Comparison of ENCODE assay signal across 9 mouse cellular contexts in the genomic region with DNA sequence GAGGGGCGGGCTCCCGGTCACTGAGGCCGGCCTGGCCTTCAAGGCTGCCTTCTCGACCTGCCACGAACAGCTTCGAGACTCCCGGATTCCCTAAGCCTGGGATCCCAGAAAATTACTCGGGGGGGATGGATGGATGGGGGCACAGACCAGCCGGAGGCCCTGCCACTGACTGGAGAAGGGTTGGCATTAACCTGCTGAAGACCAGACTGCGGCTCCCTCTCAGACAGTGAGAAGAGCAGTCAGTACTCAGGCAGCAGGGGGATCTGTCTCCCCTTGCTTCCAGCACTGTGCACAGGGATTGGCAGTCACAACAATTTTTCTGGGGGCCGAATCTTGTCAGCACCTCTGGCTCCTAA. TPM values are rescaled to one million over a fixed set of nuclear protein-coding genes. Genes with fewer than 3 reads are reported as not detected.
DNase-seq lines count a peak whose midpoint lies in the region; ATAC-seq and TF ChIP-seq lines count a peak whose summit lies in the region.
"Had no signal": no experiment of that assay in that cellular context is flagged by ENCODE, and none has a peak within 500 bp of the region (broad histone marks: within the 10 kb centered on the region; RNA-seq: fewer than 3 reads in every experiment).

No protein-coding gene starts in this region.

- H3K4me1 ChIP-seq in thymus, adult 2 months (replicated peaks; ENCODE audit: control insufficient read depth, insufficient read depth, low read length) = peaks cover 6% of the 10 kb centered on the region
- no peaks in the 10 kb centered on the region for H3K4me1 ChIP-seq in liver, embryonic 13.5 days (replicated peaks)
- 0 out of 2 replicates have a peak, but pooled peaks cover 2% of the 10 kb centered on the region for H3K4me1 ChIP-seq in stomach, postnatal 0 days (replicated peaks; ENCODE audit: control insufficient read depth, insufficient read depth)

- no peak for TF ChIP-seq CTCF in thymus, adult 2 months (IDR thresholded peaks at IDR 0.05; ENCODE audit: borderline replicate concordance, control insufficient read depth, extremely low read depth, insufficient read depth, low read length, poor library complexity)
- TF ChIP-seq CTCF in stomach, postnatal 0 days (IDR thresholded peaks at IDR 0.05; ENCODE audit: low read depth) = no peak

- peak; percentile 24; the same call in 1 of the 2 replicates for ATAC-seq in frontal cortex, adult (ENCODE audit: low TSS enrichment)
- ATAC-seq in liver, embryonic 13.5 days (ENCODE audit: low read depth) = no peak
- 0 out of 2 replicates have a peak, but pooled peaks have one; percentile 13 for ATAC-seq in stomach, postnatal 0 days (ENCODE audit: low FRiP score, low TSS enrichment)

- peak overlapping the region; percentile 47; the same call in 1 of the 2 replicates for H3K9ac ChIP-seq in liver, embryonic 13.5 days
- peak overlapping the region; percentile 79 for H3K9ac ChIP-seq in stomach, postnatal 0 days (ENCODE audit: low read length)

- no peak for TF ChIP-seq EP300 in stomach, postnatal 0 days (optimal IDR thresholded peaks at IDR 0.05)

- WGBS in thymus, adult 2 months = 28% methylated on average over 11 of the region's 11 CpGs
- WGBS in liver, embryonic 13.5 days (ENCODE audit: insufficient replicate concordance) = 17% methylated on average over 11 of the region's 11 CpGs
- WGBS in stomach, postnatal 0 days = 7% methylated on average over 9 of the region's 11 CpGs

- H3K9me3 ChIP-seq in liver, embryonic 13.5 days (replicated peaks) = no peaks in the 10 kb centered on the region
- H3K9me3 ChIP-seq in stomach, postnatal 0 days (ENCODE audit: control insufficient read depth, low read length) = no peaks in the 10 kb centered on the region

- no peak for DNase-seq in frontal cortex, postnatal 14 days (ENCODE audit: low spot score in 2 of 2)
- DNase-seq in thymus, adult 2 months = no peak
- DNase-seq in thymus, postnatal 0 days (ENCODE audit: low spot score) = no peak
- no peak for DNase-seq in liver, embryonic 13.5 days
- no peak for DNase-seq in stomach, postnatal 0 days (ENCODE audit: low spot score)
- DNase-seq in natural killer cell, adult 2 months (ENCODE audit: low spot score in 2 of 2) = no peak
- DNase-seq in cerebellum, adult 8-10 months = no peak

- peak overlapping the region; percentile 52 for H3K4me3 ChIP-seq in thymus, adult 2 months (ENCODE audit: control insufficient read depth, insufficient read depth, low read length)
- peak overlapping the region; percentile 60 for H3K4me3 ChIP-seq in liver, embryonic 13.5 days (replicated peaks)
- peak overlapping the region; percentile 72 for H3K4me3 ChIP-seq in stomach, postnatal 0 days (ENCODE audit: low read depth, low read length)

- no peaks in the 10 kb centered on the region; the same call in 1 of the 2 replicates for H3K27me3 ChIP-seq in thymus, adult 2 months (ENCODE audit: control insufficient read depth, insufficient read depth, low read length)
- peaks cover 48% of the 10 kb centered on the region for H3K27me3 ChIP-seq in liver, embryonic 13.5 days
- no peaks in the 10 kb centered on the region for H3K27me3 ChIP-seq in stomach, postnatal 0 days (ENCODE audit: control insufficient read depth, insufficient read depth, low read length)

- peak overlapping the region; percentile 72 for H3K4me2 ChIP-seq in liver, embryonic 13.5 days
- peak overlapping the region; percentile 96 for H3K4me2 ChIP-seq in stomach, postnatal 0 days (replicated peaks; ENCODE audit: low read depth)

- no peak overlapping the region for H3K27ac ChIP-seq in thymus, adult 2 months (ENCODE audit: control insufficient read depth, insufficient read depth, low read length)
- H3K27ac ChIP-seq in liver, embryonic 13.5 days = no peak overlapping the region
- H3K27ac ChIP-seq in stomach, postnatal 0 days (replicated peaks) = no peak overlapping the region
- H3K27ac ChIP-seq: macrophage had no signal

- no peak for TF ChIP-seq POLR2A in thymus, adult 2 months (IDR thresholded peaks at IDR 0.05; ENCODE audit: control insufficient read depth, extremely low read depth, insufficient read depth, low read length, poor library complexity)

- no peaks in the 10 kb centered on the region for H3K36me3 ChIP-seq in thymus, adult 2 months (ENCODE audit: control insufficient read depth, insufficient read depth, low read length)
- H3K36me3 ChIP-seq in liver, embryonic 13.5 days = no peaks in the 10 kb centered on the region
- no peaks in the 10 kb centered on the region for H3K36me3 ChIP-seq in stomach, postnatal 0 days (ENCODE audit: control insufficient read depth, insufficient read depth, low read length)

RNA-seq across cellular contexts. Expression of gene Ppp1r26, which starts 0.7 kb away (rescaled TPM):
- polyA plus RNA-seq in thymus, adult 2 months (2012; rRNA removed) = 1.2 and 1.3 TPM in 2 replicates
- polyA plus RNA-seq in thymus, postnatal 0 days (2015; fragmentation: Nextera tagmentation; extraction: Ambion mirVana) = 0.16 and 0.24 TPM in 2 replicates
- 0.16 and 0.19 TPM in 2 replicates for polyA plus RNA-seq in liver, embryonic 13.5 days (2015; fragmentation: Nextera tagmentation; extraction: Ambion mirVana)
- 1.1 TPM in 2 replicates for polyA plus RNA-seq in stomach, postnatal 0 days (2015; fragmentation: Nextera tagmentation; extraction: Ambion mirVana)

RNA-seq across cellular contexts. Expression of gene 1700007K13Rik, which starts 18.8 kb away (rescaled TPM):
- not detected in 2 replicates for polyA plus RNA-seq in thymus, adult 2 months (2012; rRNA removed)
- polyA plus RNA-seq in thymus, postnatal 0 days (2015; fragmentation: Nextera tagmentation; extraction: Ambion mirVana) = 0.57 and 1.3 TPM in 2 replicates
- 0.14 TPM in 1 of 2 replicates, not detected in the other for polyA plus RNA-seq in liver, embryonic 13.5 days (2015; fragmentation: Nextera tagmentation; extraction: Ambion mirVana)
- 0.63 and 1.2 TPM in 2 replicates for polyA plus RNA-seq in stomach, postnatal 0 days (2015; fragmentation: Nextera tagmentation; extraction: Ambion mirVana)
- polyA plus RNA-seq: macrophage had no signal

RNA-seq across cellular contexts. Expression of gene Mrps2, which starts 20.6 kb away (rescaled TPM):
- polyA plus RNA-seq in thymus, adult 2 months (2012; rRNA removed) = 50.7 and 53.8 TPM in 2 replicates
- 34.4 and 39.5 TPM in 2 replicates for polyA plus RNA-seq in thymus, postnatal 0 days (2015; fragmentation: Nextera tagmentation; extraction: Ambion mirVana)
- 31.0 and 36.2 TPM in 2 replicates for polyA plus RNA-seq in liver, embryonic 13.5 days (2015; fragmentation: Nextera tagmentation; extraction: Ambion mirVana)
- polyA plus RNA-seq in stomach, postnatal 0 days (2015; fragmentation: Nextera tagmentation; extraction: Ambion mirVana) = 25.3 and 28.3 TPM in 2 replicates

RNA-seq across cellular contexts. Expression of gene Gbgt1, which starts 49.4 kb away (rescaled TPM):
- polyA plus RNA-seq in thymus, adult 2 months (2012; rRNA removed) = 2.5 and 2.8 TPM in 2 replicates
- polyA plus RNA-seq in thymus, postnatal 0 days (2015; fragmentation: Nextera tagmentation; extraction: Ambion mirVana) = 0.35 and 0.88 TPM in 2 replicates
- polyA plus RNA-seq in liver, embryonic 13.5 days (2015; fragmentation: Nextera tagmentation; extraction: Ambion mirVana) = 0.36 and 0.44 TPM in 2 replicates
- polyA plus RNA-seq in stomach, postnatal 0 days (2015; fragmentation: Nextera tagmentation; extraction: Ambion mirVana) = 1.2 and 1.3 TPM in 2 replicates

RNA-seq across cellular contexts. Expression of gene Gm10134, which starts 58.6 kb away (rescaled TPM):
- polyA plus RNA-seq in thymus, adult 2 months (2012; rRNA removed) = 0.47 and 0.61 TPM in 2 replicates
- 2.6 and 3.6 TPM in 2 replicates for polyA plus RNA-seq in thymus, postnatal 0 days (2015; fragmentation: Nextera tagmentation; extraction: Ambion mirVana)
- 0.52 and 1.1 TPM in 2 replicates for polyA plus RNA-seq in liver, embryonic 13.5 days (2015; fragmentation: Nextera tagmentation; extraction: Ambion mirVana)
- 5.5 and 6.2 TPM in 2 replicates for polyA plus RNA-seq in stomach, postnatal 0 days (2015; fragmentation: Nextera tagmentation; extraction: Ambion mirVana)
